Mouse (Mus musculus) embryonic fibroblast, embryonic 13.5 days (primary cell): ENCODE measurements around the gene Abcc4. TPM values are rescaled to one million over a fixed set of nuclear protein-coding genes. Genes with fewer than 3 reads are reported as not detected.

Experiments used
- H3K27ac ChIP-seq: 2 replicates; pipeline ENCODE4 v1.5.1; 2012; ENCODE audit warnings: low read length, control low read depth, inconsistent platforms; ENCODE audit not compliant: insufficient read depth
- H3K4me1 ChIP-seq: 2 replicates; pipeline ENCODE4 v1.6.1; 2011; ENCODE audit warnings: low read length; ENCODE audit not compliant: control insufficient read depth, insufficient read depth
- H3K4me3 ChIP-seq: 2 replicates; pipeline ENCODE4 v1.5.1; 2011; ENCODE audit warnings: mild to moderate bottlenecking, control low read depth, low read length; ENCODE audit not compliant: insufficient read depth
- CTCF ChIP-seq: IDR thresholded peaks from 2 replicates; pipeline ENCODE4 v1.5.1; 2011; ENCODE audit warnings: mild to moderate bottlenecking, control low read depth, low read length, moderate library complexity, borderline replicate concordance; ENCODE audit not compliant: insufficient read depth
- POLR2A ChIP-seq: IDR thresholded peaks from 2 replicates; pipeline ENCODE4 v1.6.1; 2011; ENCODE audit warnings: low read depth, mild to moderate bottlenecking, control low read depth, low read length, moderate library complexity
- polyA plus RNA-seq: library from polyadenylated mRNA; stranded (reverse); fragments of >200 nt; gene quantifications from 2 replicates; pipeline ENCODE4 v1.2.4, GENCODE M21; 2011; ENCODE audit warnings: low read depth; ENCODE audit not compliant: missing spikeins, insufficient read length

Abcc4 gene
- polyA plus RNA-seq, 1 experiment: 9.5 TPM

GRCm38 (mm10) chr14:118662625-118663276, 43.3 kb downstream of the Abcc4 start:
- no peak overlapping the region for H3K4me3 ChIP-seq
- H3K4me1 ChIP-seq: 0 out of 2 replicates have a peak, but pooled peaks cover 5% of the 10 kb centered on the region
- H3K27ac ChIP-seq: no peak overlapping the region
- TF ChIP-seq CTCF (no peak), POLR2A (no peak)

DNA sequence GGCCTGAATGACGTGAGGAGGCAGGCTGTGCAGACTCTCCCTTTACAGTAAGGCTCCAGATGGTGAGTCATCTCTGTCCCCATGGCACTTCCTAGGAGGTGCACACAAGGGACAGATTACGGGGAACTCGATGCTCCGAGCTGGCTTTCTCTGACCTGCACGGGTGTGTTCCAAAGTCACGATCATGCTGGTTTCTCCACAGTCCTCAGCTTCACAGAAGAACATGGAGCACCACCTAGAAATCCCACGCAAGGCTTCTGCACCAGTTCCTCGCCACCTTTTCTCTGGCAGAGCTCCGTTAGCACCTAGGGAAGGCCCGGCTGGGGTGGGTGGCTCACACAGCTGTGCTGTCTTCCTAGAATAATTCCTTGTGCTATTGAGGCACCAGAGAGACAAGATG, 43.9 kb downstream of the Abcc4 start:
- no peak overlapping the region for H3K27ac ChIP-seq
- 0 out of 2 replicates have a peak, but pooled peaks cover 5% of the 10 kb centered on the region for H3K4me1 ChIP-seq
- TF ChIP-seq CTCF (no peak), POLR2A (no peak)
- no peak overlapping the region for H3K4me3 ChIP-seq

GRCm38 (mm10) chr14:118659230-118659629, 46.8 kb downstream of the Abcc4 start:
- Histone ChIP-seq H3K4me1 (0 out of 2 replicates have a peak, but pooled peaks cover 5% of the 10 kb centered on the region), H3K4me3 (no peak overlapping the region), H3K27ac (no peak overlapping the region)
- TF ChIP-seq CTCF (no peak), POLR2A (no peak)

- TF ChIP-seq CTCF: no peak
- TF ChIP-seq POLR2A: no peak
- H3K4me1 ChIP-seq: 0 out of 2 replicates have a peak, but pooled peaks cover 5% of the 10 kb centered on the region
- H3K4me3 ChIP-seq: no peak overlapping the region
- no peak overlapping the region for H3K27ac ChIP-seq
Observed at GRCm38 (mm10) chr14:118658328-118658692, 47.7 kb downstream of the Abcc4 start.

DNA sequence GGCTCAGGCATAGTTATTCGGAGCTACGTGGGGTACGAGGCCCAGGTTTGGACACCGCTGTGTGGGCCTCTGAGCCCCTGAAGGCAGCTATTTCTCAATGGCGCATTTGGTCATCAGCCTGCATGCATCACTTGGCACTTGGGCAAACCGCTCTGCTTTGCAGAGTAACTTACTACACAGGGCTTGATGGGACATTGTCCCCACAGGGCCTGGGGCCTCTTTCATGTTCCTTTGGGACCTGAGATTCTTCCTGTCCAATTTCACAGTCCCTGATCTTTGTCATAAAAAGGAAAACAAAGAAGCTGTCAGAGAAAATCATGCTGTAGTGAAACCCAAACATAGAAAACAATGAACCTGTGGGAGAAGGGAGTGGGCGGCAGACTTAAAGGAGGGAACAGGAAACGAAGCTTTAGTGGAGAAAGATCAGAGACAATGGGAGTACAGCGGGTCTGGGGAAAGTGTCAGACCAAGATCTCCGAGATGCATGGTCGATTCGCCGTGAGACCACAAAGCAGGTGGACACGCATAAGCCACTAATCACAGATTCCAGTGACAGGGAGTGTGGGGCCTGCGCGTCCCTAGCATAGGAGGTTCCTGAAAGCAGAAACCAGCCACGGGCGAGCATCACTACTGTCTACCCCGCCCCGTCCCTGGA, 48.2 kb downstream of the Abcc4 start:
- TF ChIP-seq POLR2A (no peak), CTCF (no peak)
- Histone ChIP-seq H3K4me3 (no peak overlapping the region), H3K4me1 (0 out of 2 replicates have a peak, but pooled peaks cover 5% of the 10 kb centered on the region)

GRCm38 (mm10) chr14:118657206-118657605, 48.8 kb downstream of the Abcc4 start:
- H3K4me1 ChIP-seq: 0 out of 2 replicates have a peak, but pooled peaks cover 5% of the 10 kb centered on the region
- TF ChIP-seq POLR2A (no peak), CTCF (no peak)
- H3K4me3 ChIP-seq: no peak overlapping the region
- H3K27ac ChIP-seq: no peak overlapping the region

More for the DNA sequence above, 48.2 kb downstream of the Abcc4 start:
- peak overlapping the region; percentile 21; the same call in 1 of the 2 replicates for H3K27ac ChIP-seq

GRCm38 (mm10) chr14:118656036-118656435, 50.0 kb downstream of the Abcc4 start:
- Histone ChIP-seq H3K4me3 (no peak overlapping the region), H3K4me1 (0 out of 2 replicates have a peak, but pooled peaks cover 5% of the 10 kb centered on the region), H3K27ac (no peak overlapping the region)
- TF ChIP-seq POLR2A (no peak), CTCF (no peak)

- TF ChIP-seq CTCF (no peak), POLR2A (no peak)
- H3K4me3 ChIP-seq: no peak overlapping the region
- H3K27ac ChIP-seq: no peak overlapping the region
- H3K4me1 ChIP-seq: 0 out of 2 replicates have a peak, but pooled peaks cover 5% of the 10 kb centered on the region
Observed at GRCm38 (mm10) chr14:118654903-118655302, 51.1 kb downstream of the Abcc4 start.

- no peak for TF ChIP-seq CTCF
- no peak for TF ChIP-seq POLR2A
- Histone ChIP-seq H3K4me3 (no peak overlapping the region), H3K4me1 (no peaks in the 10 kb centered on the region), H3K27ac (no peak overlapping the region)
Observed at GRCm38 (mm10) chr14:118651704-118652439, 54.1 kb downstream of the Abcc4 start.
